14 mouse cellular contexts compared by ENCODE assay signal in genomic region chr10:96687441-96687772, GRCm38 (mm10).
DNase-seq lines count a peak whose midpoint lies in the region; ATAC-seq and TF ChIP-seq lines count a peak whose summit lies in the region.
"Had no signal": no experiment of that assay in that cellular context is flagged by ENCODE, and none has a peak within 500 bp of the region (broad histone marks: within the 10 kb centered on the region; RNA-seq: fewer than 3 reads in every experiment).

No protein-coding gene starts in this region.

- no peaks in the 10 kb centered on the region for H3K9me3 ChIP-seq in heart, embryonic 15.5 days (replicated peaks)
- H3K9me3 ChIP-seq in liver, embryonic 11.5 days (ENCODE audit: control insufficient read depth, low read length), result no peaks in the 10 kb centered on the region
- no peaks in the 10 kb centered on the region for H3K9me3 ChIP-seq in embryonic facial prominence, embryonic 15.5 days (replicated peaks)
- H3K9me3 ChIP-seq in liver, postnatal 0 days (ENCODE audit: low read length), result no peaks in the 10 kb centered on the region
- H3K9me3 ChIP-seq: forebrain, embryonic 12.5 days; hindbrain, embryonic 15.5 days; midbrain, embryonic 12.5 days had no signal

- no peak for TF ChIP-seq EP300 in liver, postnatal 0 days (IDR thresholded peaks at IDR 0.05; ENCODE audit: low read depth)

- no peak overlapping the region for H3K9ac ChIP-seq in heart, embryonic 15.5 days
- H3K9ac ChIP-seq in liver, adult 2 months (ENCODE audit: low read depth, low read length), result no peak overlapping the region
- H3K9ac ChIP-seq in liver, embryonic 11.5 days (ENCODE audit: low read depth, low read length), result no peak overlapping the region
- H3K9ac ChIP-seq in embryonic facial prominence, embryonic 15.5 days, result no peak overlapping the region
- H3K9ac ChIP-seq in liver, postnatal 0 days (replicated peaks), result no peak overlapping the region
- H3K9ac ChIP-seq: forebrain, embryonic 12.5 days; hindbrain, embryonic 15.5 days; midbrain, embryonic 12.5 days had no signal

- no peak for TF ChIP-seq POLR2A in liver, adult 2 months (IDR thresholded peaks at IDR 0.05; ENCODE audit: extremely low read depth, insufficient read depth, low read length)

- no peaks in the 10 kb centered on the region for H3K27me3 ChIP-seq in heart, embryonic 15.5 days
- no peaks in the 10 kb centered on the region for H3K27me3 ChIP-seq in liver, adult 2 months (ENCODE audit: control insufficient read depth, insufficient read depth, low read length)
- no peaks in the 10 kb centered on the region for H3K27me3 ChIP-seq in liver, embryonic 11.5 days (replicated peaks; ENCODE audit: control insufficient read depth, insufficient read depth, low read length)
- H3K27me3 ChIP-seq in embryonic facial prominence, embryonic 15.5 days, result no peaks in the 10 kb centered on the region
- H3K27me3 ChIP-seq in liver, postnatal 0 days (ENCODE audit: insufficient read depth, low read length), result no peaks in the 10 kb centered on the region
- H3K27me3 ChIP-seq: forebrain, embryonic 12.5 days; hindbrain, embryonic 15.5 days; midbrain, embryonic 12.5 days had no signal

- no peak for TF ChIP-seq CTCF in liver, adult 2 months (IDR thresholded peaks at IDR 0.05; ENCODE audit: low read depth, low read length)
- TF ChIP-seq CTCF in liver, postnatal 0 days (IDR thresholded peaks at IDR 0.05; ENCODE audit: low read depth), result no peak

- intact Hi-C loops in heart, postnatal 25 days (cut with DNase I), result no loop called here

- no peaks in the 10 kb centered on the region for H3K79me2 ChIP-seq in liver, adult 2 months (ENCODE audit: control insufficient read depth, insufficient read depth, low read length)

- ATAC-seq in heart, embryonic 15.5 days (replicated peaks; ENCODE audit: insufficient number of reproducible peaks, insufficient read depth, low FRiP score, low read depth), result no peak
- ATAC-seq in liver, embryonic 11.5 days (replicated peaks; ENCODE audit: low FRiP score), result no peak
- ATAC-seq in embryonic facial prominence, embryonic 15.5 days (ENCODE audit: insufficient number of reproducible peaks, low FRiP score, low TSS enrichment, low read depth), result no peak
- ATAC-seq in liver, postnatal 0 days, result no peak

- peak overlapping the region; percentile 41 for H3K27ac ChIP-seq in heart, embryonic 15.5 days
- H3K27ac ChIP-seq in liver, adult 2 months (replicated peaks; ENCODE audit: insufficient read depth, low read depth, low read length), result peak overlapping the region; percentile 7; the same call in 1 of the 2 replicates
- no peak overlapping the region for H3K27ac ChIP-seq in liver, embryonic 11.5 days (ENCODE audit: low read depth, low read length)
- H3K27ac ChIP-seq in embryonic facial prominence, embryonic 15.5 days (replicated peaks), result peak overlapping the region; percentile 76
- H3K27ac ChIP-seq in liver, postnatal 0 days (ENCODE audit: low read depth), result peak overlapping the region; percentile 87
- H3K27ac ChIP-seq: forebrain, embryonic 12.5 days; hindbrain, embryonic 15.5 days; macrophage; midbrain, embryonic 12.5 days had no signal

- peaks cover 29% of the 10 kb centered on the region for H3K4me1 ChIP-seq in heart, embryonic 15.5 days (replicated peaks)
- peaks cover 17% of the 10 kb centered on the region for H3K4me1 ChIP-seq in liver, adult 2 months (ENCODE audit: control insufficient read depth, insufficient read depth, low read length)
- H3K4me1 ChIP-seq in liver, embryonic 11.5 days (replicated peaks; ENCODE audit: control insufficient read depth, insufficient read depth, low read length), result peaks cover 7% of the 10 kb centered on the region
- peaks cover 24% of the 10 kb centered on the region for H3K4me1 ChIP-seq in embryonic facial prominence, embryonic 15.5 days
- peaks cover 4% of the 10 kb centered on the region; the same call in 1 of the 2 replicates for H3K4me1 ChIP-seq in liver, postnatal 0 days (ENCODE audit: insufficient read depth)
- H3K4me1 ChIP-seq: midbrain, embryonic 12.5 days had no signal

- DNase-seq in heart, postnatal 25 days (ENCODE audit: low spot score), result no peak
- DNase-seq in liver, adult 2 months (ENCODE audit: extremely low read depth, low read depth, low spot score), result no peak
- DNase-seq in liver, embryonic 11.5 days (ENCODE audit: low spot score), result no peak
- DNase-seq in liver, postnatal 0 days, result no peak
- DNase-seq in thymus, postnatal 0 days (ENCODE audit: low spot score), result no peak
- DNase-seq in layer of hippocampus, adult 11-12 months (ENCODE audit: low spot score), result no peak
- DNase-seq: B cell, adult 2 months; right cerebral cortex, adult 18-20 months had no signal

- no peak overlapping the region for H3K4me3 ChIP-seq in heart, embryonic 15.5 days
- no peak overlapping the region for H3K4me3 ChIP-seq in liver, adult 2 months (ENCODE audit: insufficient read depth, low read depth, low read length)
- no peak overlapping the region for H3K4me3 ChIP-seq in liver, embryonic 11.5 days (ENCODE audit: low read depth, low read length)
- no peak overlapping the region for H3K4me3 ChIP-seq in embryonic facial prominence, embryonic 15.5 days (replicated peaks)
- H3K4me3 ChIP-seq in liver, postnatal 0 days (ENCODE audit: low read depth, low read length), result no peak overlapping the region
- H3K4me3 ChIP-seq: forebrain, embryonic 12.5 days; hindbrain, embryonic 15.5 days; midbrain, embryonic 12.5 days had no signal

- H3K36me3 ChIP-seq in heart, embryonic 15.5 days, result no peaks in the 10 kb centered on the region
- no peaks in the 10 kb centered on the region for H3K36me3 ChIP-seq in liver, adult 2 months (ENCODE audit: control insufficient read depth, insufficient read depth, low read length)
- H3K36me3 ChIP-seq in liver, embryonic 11.5 days (ENCODE audit: control insufficient read depth, insufficient read depth, low read length), result no peaks in the 10 kb centered on the region
- no peaks in the 10 kb centered on the region for H3K36me3 ChIP-seq in embryonic facial prominence, embryonic 15.5 days
- H3K36me3 ChIP-seq in liver, postnatal 0 days (replicated peaks; ENCODE audit: insufficient read depth, low read length), result no peaks in the 10 kb centered on the region
- H3K36me3 ChIP-seq: forebrain, embryonic 12.5 days; hindbrain, embryonic 15.5 days; midbrain, embryonic 12.5 days had no signal

- H3K4me2 ChIP-seq in heart, embryonic 15.5 days, result no peak overlapping the region
- H3K4me2 ChIP-seq in liver, embryonic 11.5 days, result no peak overlapping the region
- H3K4me2 ChIP-seq in embryonic facial prominence, embryonic 15.5 days (replicated peaks), result no peak overlapping the region
- H3K4me2 ChIP-seq in liver, postnatal 0 days (ENCODE audit: low read depth, low read length), result peak overlapping the region; percentile 38; the same call in 1 of the 2 replicates
- H3K4me2 ChIP-seq: forebrain, embryonic 12.5 days; hindbrain, embryonic 15.5 days; midbrain, embryonic 12.5 days had no signal

- WGBS in heart, embryonic 15.5 days, result 79% methylated on average over 1 of the region's 1 CpGs
- WGBS in liver, adult 2 months, result 82% methylated on average over 1 of the region's 1 CpGs
- WGBS in liver, embryonic 11.5 days, result 87% methylated on average over 1 of the region's 1 CpGs
- WGBS in embryonic facial prominence, embryonic 15.5 days, result 75% methylated on average over 1 of the region's 1 CpGs
- 75% methylated on average over 1 of the region's 1 CpGs for WGBS in liver, postnatal 0 days (ENCODE audit: insufficient replicate concordance)
